Comparison of ENCODE assay signal across 8 mouse cellular contexts in genomic region chr14:21481231-21481630, GRCm38 (mm10). TPM values are rescaled to one million over a fixed set of nuclear protein-coding genes. Genes with fewer than 3 reads are reported as not detected.
DNase-seq lines count a peak whose midpoint lies in the region.

Gene Kat6b (plus strand): TSS chr14:21481434.

- no peak for DNase-seq in heart, adult 18-20 months
- DNase-seq in heart, adult 11 months: no peak
- DNase-seq in adrenal gland, postnatal 25 days: no peak
- no peak for DNase-seq in gastrocnemius, postnatal 4 days (ENCODE audit: low spot score in 2 of 2)
- no peak for DNase-seq in left cerebral cortex, postnatal 25 days (ENCODE audit: low spot score in 2 of 2)
- DNase-seq in right cerebral cortex, postnatal 14 days: no peak
- no peak for DNase-seq in cerebellum, adult 9-10 months
- DNase-seq in thymus, adult 18-20 months: no peak

- intact Hi-C loops in left cerebral cortex, postnatal 25 days (cut with DNase I): no loop called here

RNA-seq across cellular contexts. Expression of gene Kat6b, which starts in this region (rescaled TPM):
- 10 to 100 TPM; 18.8 to 27.6 TPM for total RNA-seq in heart, adult 18-20 months (2021)
- 46.8 and 57.7 TPM in 2 replicates for total RNA-seq in adrenal gland, postnatal 25 days (2021)
- 10 to 100 TPM; 40.7 to 42.3 TPM for total RNA-seq in gastrocnemius, postnatal 4 days (2021)
- 10 to 100 TPM; 84.3 to 85.7 TPM for total RNA-seq in left cerebral cortex, postnatal 25 days (2021)
